16 mouse cellular contexts compared by ENCODE assay signal in genomic region chr14:40889181-40889580, GRCm38 (mm10). TPM values are rescaled to one million over a fixed set of nuclear protein-coding genes. Genes with fewer than 3 reads are reported as not detected.
"Had no signal": no experiment of that assay in that cellular context is flagged by ENCODE, and none has a peak within 500 bp of the region (broad histone marks: within the 10 kb centered on the region; RNA-seq: fewer than 3 reads in every experiment).

No protein-coding gene starts in this region.

- H3K4me1 ChIP-seq: neural tube, embryonic 12.5 days had no signal

- ATAC-seq: liver, postnatal 0 days; midbrain, embryonic 13.5 days; midbrain, embryonic 15.5 days had no signal

- DNase-seq: liver, postnatal 0 days; lung, embryonic 14.5 days; lung, postnatal 14 days; right cerebral cortex, postnatal 14 days; thymus, adult 2 months; thymus, postnatal 25 days; thymus, postnatal 4 days had no signal

- H3K27me3 ChIP-seq: liver, embryonic 15.5 days; megakaryocyte, embryonic 14.5 days; midbrain, embryonic 13.5 days; midbrain, embryonic 15.5 days; neural tube, embryonic 12.5 days; stomach, embryonic 15.5 days had no signal

- H3K9ac ChIP-seq: liver, embryonic 15.5 days; liver, postnatal 0 days; lung, embryonic 14.5 days; midbrain, embryonic 13.5 days; midbrain, embryonic 15.5 days; neural tube, embryonic 12.5 days; stomach, embryonic 15.5 days had no signal

- H3K4me3 ChIP-seq: liver, embryonic 15.5 days; megakaryocyte, embryonic 14.5 days; midbrain, embryonic 13.5 days; midbrain, embryonic 15.5 days; neural tube, embryonic 12.5 days; stomach, embryonic 15.5 days had no signal

- H3K4me2 ChIP-seq: liver, embryonic 15.5 days; lung, embryonic 14.5 days; midbrain, embryonic 11.5 days; midbrain, embryonic 13.5 days; midbrain, embryonic 15.5 days; neural tube, embryonic 12.5 days; stomach, embryonic 15.5 days had no signal

- H3K9me3 ChIP-seq: liver, embryonic 15.5 days; megakaryocyte, embryonic 14.5 days; midbrain, embryonic 13.5 days; midbrain, embryonic 15.5 days; neural tube, embryonic 12.5 days; stomach, embryonic 15.5 days had no signal

- H3K36me3 ChIP-seq: liver, embryonic 15.5 days; midbrain, embryonic 13.5 days; midbrain, embryonic 15.5 days; neural tube, embryonic 12.5 days; stomach, embryonic 15.5 days had no signal

- H3K27ac ChIP-seq: liver, embryonic 15.5 days; macrophage; midbrain, embryonic 13.5 days; midbrain, embryonic 15.5 days; neural tube, embryonic 12.5 days; stomach, embryonic 15.5 days had no signal

RNA-seq across cellular contexts. Expression of gene Sh2d4b, which starts 3.9 kb away (rescaled TPM):
- total RNA-seq: megakaryocyte progenitor cell, adult 5-6 weeks had no signal
